Mouse (Mus musculus) heart, adult 2 months (tissue): ENCODE results near the gene Lrrc29.

Experiments used
- CTCF ChIP-seq: fragments of 200-600 bp; IDR thresholded peaks from 2 replicates; pipeline ENCODE4 v1.8.1; 2022; ENCODE audit warnings: antibody characterized with exemption, mild to moderate bottlenecking, moderate library complexity
- EP300 ChIP-seq: fragments of 200-500 bp; IDR thresholded peaks from 2 replicates; pipeline ENCODE4 v1.6.1; 2011; ENCODE audit warnings: low read depth, low read length, control low read depth; ENCODE audit not compliant: insufficient read depth
- POLR2A ChIP-seq: fragments of 200-500 bp; IDR thresholded peaks from 2 replicates; pipeline ENCODE4 v1.6.1; 2011; ENCODE audit warnings: mild to moderate bottlenecking, low read depth, low read length, control low read depth; ENCODE audit not compliant: insufficient read depth

- TF ChIP-seq POLR2A (no peak), EP300 (no peak), CTCF (no peak)
These were observed 19.2 kb upstream of the Lrrc29 start for GRCm38 (mm10) chr8:105345061-105345975.
